Mouse (Mus musculus) liver, postnatal 0 days (tissue): Measurements from ENCODE around the gene H1foo. TPM values are rescaled to one million over a fixed set of nuclear protein-coding genes. Genes with fewer than 3 reads are reported as not detected.

ENCODE experiments used
- ATAC-seq: fragments of 200-750 bp; cut with Nextera tagmentation; 2 replicates; pipeline ENCODE4 v1.8.0; 2017; ENCODE audit warnings: mild to moderate bottlenecking, moderate library complexity
- DNase-seq: peaks from one replicate; pipeline ENCODE4 v3.0.0-alpha.2; 2016
- H3K27ac ChIP-seq: fragments of 300-500 bp; sonication (generic); 2 replicates; pipeline ENCODE4 v1.5.1; 2014; ENCODE audit warnings: antibody characterized with exemption, moderate library complexity, mild to moderate bottlenecking, low read depth
- H3K27me3 ChIP-seq: fragments of 300-500 bp; sonication (generic); 2 replicates; pipeline ENCODE4 v1.6.1; 2014; ENCODE audit warnings: low read length, control low read depth, mixed read lengths; ENCODE audit not compliant: insufficient read depth
- H3K36me3 ChIP-seq: fragments of 300-500 bp; sonication (generic); replicated peaks from 2 replicates; pipeline ENCODE4 v1.6.1; 2014; ENCODE audit warnings: mild to moderate bottlenecking, control low read depth, low read length, moderate library complexity, mixed read lengths; ENCODE audit not compliant: insufficient read depth
- H3K4me1 ChIP-seq: fragments of 300-500 bp; sonication (generic); 2 replicates; pipeline ENCODE4 v1.6.1; 2014; ENCODE audit warnings: antibody characterized with exemption, mild to moderate bottlenecking, control low read depth; ENCODE audit not compliant: insufficient read depth
- H3K4me2 ChIP-seq: fragments of 300-500 bp; sonication (generic); 2 replicates; pipeline ENCODE4 v1.6.1; 2014; ENCODE audit warnings: low read depth, mild to moderate bottlenecking, low read length, moderate library complexity, mixed read lengths
- H3K4me3 ChIP-seq: fragments of 300-500 bp; sonication (generic); 2 replicates; pipeline ENCODE4 v1.5.1; 2014; ENCODE audit warnings: low read depth, low read length
- H3K9ac ChIP-seq: fragments of 300-500 bp; sonication (generic); replicated peaks from 2 replicates; pipeline ENCODE4 v1.6.1; 2014; ENCODE audit warnings: mild to moderate bottlenecking, moderate library complexity
- H3K9me3 ChIP-seq: fragments of 300-500 bp; sonication (generic); 2 replicates; pipeline ENCODE4 v1.6.1; 2016; ENCODE audit warnings: mild to moderate bottlenecking, control low read depth, low read length, mixed read lengths
- CTCF ChIP-seq: sonication (generic); IDR thresholded peaks from 2 replicates; pipeline ENCODE4 v1.5.1; 2016; ENCODE audit warnings: antibody characterized with exemption, low read depth
- EP300 ChIP-seq: IDR thresholded peaks from 2 replicates; pipeline ENCODE4 v1.6.1; 2016; ENCODE audit warnings: antibody characterized with exemption, low read depth, mild to moderate bottlenecking
- WGBS: fragments of 180-500 bp; shearing (Covaris S2); extraction: QIAGEN DNeasy Blood & Tissue Kit; methylation state at CpG from one replicate; pipeline ENCODE4 v1.1.7; 2014; ENCODE audit not compliant: insufficient replicate concordance; 5-methylcytosine and 5-hydroxymethylcytosine counted together
- polyA plus RNA-seq: library from polyadenylated mRNA; unstranded; fragments of >200 nt; fragmentation: Nextera tagmentation; extraction: Ambion mirVana; gene quantifications from 2 replicates; pipeline ENCODE4 v1.2.1, GENCODE M21; 2015

H1foo gene
- polyA plus RNA-seq: not detected in 2 replicates

DNA sequence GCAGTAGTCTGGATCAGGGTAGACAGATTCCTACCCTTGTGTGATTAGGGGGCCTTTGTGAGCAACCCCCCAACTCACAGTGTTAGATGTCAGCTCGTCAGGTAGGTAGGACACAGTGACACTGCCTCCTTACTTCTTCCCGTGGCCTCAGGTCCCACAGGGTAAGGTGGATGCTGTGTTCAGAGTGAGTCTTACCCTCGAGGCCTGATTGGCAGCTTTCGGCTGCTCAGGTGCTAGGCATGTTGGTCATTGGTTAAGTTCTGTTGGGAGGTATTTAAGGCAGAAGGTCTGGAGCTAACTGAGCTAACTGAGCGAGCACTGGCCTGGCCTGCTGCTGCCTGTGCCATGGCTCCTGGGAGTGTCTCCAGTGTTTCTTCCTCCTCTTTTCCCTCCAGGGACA, at the start of gene H1foo:
TSS of gene H1foo (plus strand) at position 301 of the 400 bp plus-strand sequence.
- Histone ChIP-seq H3K4me3 (no peak within 1 kb of the TSS), H3K27ac (no peak within 1 kb of the TSS), H3K4me2 (no peak within 1 kb of the TSS), H3K36me3 (no peaks in the 10 kb centered on the region), H3K27me3 (no peaks in the 10 kb centered on the region), H3K9ac (no peak within 1 kb of the TSS), H3K9me3 (no peaks in the 10 kb centered on the region), H3K4me1 (peaks cover 10% of the 10 kb centered on the region)
- ATAC-seq (no peak), DNase-seq (no peak)
- no peak for TF ChIP-seq CTCF
- TF ChIP-seq EP300: no peak
- WGBS: 70% methylated on average over 5 of the region's 5 CpGs

DNA sequence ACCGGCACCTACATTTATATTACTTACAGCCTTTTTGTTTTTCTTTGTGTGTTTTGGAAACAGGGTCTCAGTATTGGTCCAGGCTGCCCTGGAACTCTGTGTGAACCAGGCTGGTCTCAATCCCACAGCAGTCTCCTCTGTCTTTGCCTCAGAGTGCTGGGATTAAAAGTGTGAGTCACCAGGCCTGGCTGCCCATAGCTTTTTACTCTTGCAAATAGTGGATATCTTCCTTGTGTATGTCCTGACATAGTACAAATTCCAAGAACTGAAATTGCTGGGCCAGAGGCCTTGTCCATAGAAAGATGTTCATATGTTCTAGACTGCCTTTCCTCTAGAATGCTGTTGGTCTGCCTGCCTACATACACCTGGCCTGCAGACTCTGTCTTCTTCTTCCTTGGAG, 48.4 kb upstream of the H1foo start:
- no peaks in the 10 kb centered on the region for H3K36me3 ChIP-seq
- no peak for ATAC-seq
- no peak overlapping the region for H3K4me3 ChIP-seq
- H3K4me2 ChIP-seq: no peak overlapping the region
- H3K9ac ChIP-seq: no peak overlapping the region
- no peak for TF ChIP-seq EP300
- TF ChIP-seq CTCF: no peak
- peaks cover 4% of the 10 kb centered on the region; the same call in 1 of the 2 replicates for H3K4me1 ChIP-seq
- no peak overlapping the region for H3K27ac ChIP-seq
- H3K9me3 ChIP-seq: no peaks in the 10 kb centered on the region
- no peaks in the 10 kb centered on the region for H3K27me3 ChIP-seq
- DNase-seq: no peak
- WGBS: 85% methylated on average over 1 of the region's 1 CpGs

DNA sequence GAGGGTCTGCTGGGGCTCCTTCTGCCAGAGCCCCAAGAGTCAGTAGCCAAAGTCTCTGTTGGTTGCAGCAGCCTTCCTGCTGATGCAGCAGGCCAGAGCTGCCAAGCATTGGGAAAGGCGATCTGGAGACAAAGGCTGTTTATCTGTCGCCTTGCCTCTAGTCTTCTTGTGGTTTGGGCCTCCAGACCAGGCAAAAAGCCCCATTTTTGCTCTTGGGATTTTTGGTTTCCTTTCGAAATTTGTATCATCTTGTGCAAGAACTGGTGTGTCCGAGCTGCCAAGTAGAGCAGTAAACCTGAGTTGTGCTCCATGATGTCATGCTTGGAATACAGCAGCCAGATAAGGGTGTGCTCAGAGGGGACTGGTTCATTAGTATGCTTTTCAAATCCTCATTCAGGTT, 47.6 kb upstream of the H1foo start:
- no peaks in the 10 kb centered on the region for H3K27me3 ChIP-seq
- H3K27ac ChIP-seq: no peak overlapping the region
- H3K4me1 ChIP-seq: peaks cover 6% of the 10 kb centered on the region
- ATAC-seq (no peak), DNase-seq (no peak)
- no peak for TF ChIP-seq CTCF
- no peak for TF ChIP-seq EP300
- no peaks in the 10 kb centered on the region for H3K36me3 ChIP-seq
- no peaks in the 10 kb centered on the region for H3K9me3 ChIP-seq
- H3K4me3 ChIP-seq: no peak overlapping the region
- H3K4me2 ChIP-seq: no peak overlapping the region
- 33% methylated on average over 4 of the region's 4 CpGs for WGBS
- no peak overlapping the region for H3K9ac ChIP-seq

DNA sequence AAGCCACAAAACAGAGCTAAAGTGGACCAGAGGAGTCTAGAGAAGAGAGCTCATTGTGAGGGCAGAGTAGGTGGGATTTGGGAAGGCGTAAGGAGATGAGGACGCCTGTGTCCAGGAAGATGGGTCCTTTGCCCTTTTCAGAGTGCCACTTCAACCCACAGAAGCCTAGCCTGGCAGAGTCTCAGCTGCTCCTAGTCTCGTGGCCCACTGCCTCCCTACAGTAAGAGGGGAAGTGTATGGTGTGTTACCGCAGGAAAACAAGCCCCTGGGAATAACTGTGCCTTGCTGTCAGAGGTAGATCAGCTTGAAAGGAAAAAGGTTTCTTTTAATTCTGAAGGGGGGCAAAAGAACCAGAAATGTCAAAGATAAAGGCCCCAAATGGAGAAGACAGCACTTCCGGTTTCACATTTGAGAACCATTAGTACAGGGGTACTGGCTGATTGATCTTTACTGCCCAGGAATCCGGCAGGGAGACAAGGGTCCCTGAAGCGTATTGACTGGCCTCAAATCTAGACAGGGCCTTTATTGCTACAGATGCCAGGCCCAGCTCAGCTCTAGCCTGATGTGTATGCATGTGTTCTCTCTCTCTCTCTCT, 46.7 kb upstream of the H1foo start:
- H3K36me3 ChIP-seq: no peaks in the 10 kb centered on the region
- WGBS: 67% methylated on average over 7 of the region's 7 CpGs
- H3K4me2 ChIP-seq: no peak overlapping the region
- DNase-seq (no peak), ATAC-seq (no peak)
- peaks cover 6% of the 10 kb centered on the region for H3K4me1 ChIP-seq
- no peak for TF ChIP-seq EP300
- no peak for TF ChIP-seq CTCF
- no peak overlapping the region for H3K4me3 ChIP-seq
- no peaks in the 10 kb centered on the region for H3K27me3 ChIP-seq
- H3K9me3 ChIP-seq: no peaks in the 10 kb centered on the region
- H3K27ac ChIP-seq: no peak overlapping the region
- no peak overlapping the region for H3K9ac ChIP-seq

DNA sequence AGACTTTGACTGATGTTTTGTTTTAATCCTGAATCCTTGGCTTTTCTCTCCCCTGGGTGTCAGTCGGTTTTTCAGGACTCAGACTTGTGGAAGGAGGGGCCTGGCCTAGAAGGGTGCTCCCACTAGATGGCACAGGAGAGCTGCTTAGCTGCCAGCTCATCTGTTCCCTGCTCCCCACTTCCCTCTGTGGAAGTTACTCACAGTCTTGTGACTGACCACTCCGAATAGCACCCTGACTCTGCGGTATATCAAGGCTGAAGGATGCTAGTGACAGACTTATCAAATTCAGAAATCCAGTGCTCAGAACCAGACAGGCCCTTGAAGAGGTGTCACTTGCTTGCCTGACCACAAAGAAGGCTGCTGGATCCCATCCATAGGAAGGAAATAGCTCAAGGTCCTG, 43.7 kb upstream of the H1foo start:
- peak; percentile 89 for TF ChIP-seq CTCF
- TF ChIP-seq EP300: no peak
- ATAC-seq: peak; percentile 61

DNA sequence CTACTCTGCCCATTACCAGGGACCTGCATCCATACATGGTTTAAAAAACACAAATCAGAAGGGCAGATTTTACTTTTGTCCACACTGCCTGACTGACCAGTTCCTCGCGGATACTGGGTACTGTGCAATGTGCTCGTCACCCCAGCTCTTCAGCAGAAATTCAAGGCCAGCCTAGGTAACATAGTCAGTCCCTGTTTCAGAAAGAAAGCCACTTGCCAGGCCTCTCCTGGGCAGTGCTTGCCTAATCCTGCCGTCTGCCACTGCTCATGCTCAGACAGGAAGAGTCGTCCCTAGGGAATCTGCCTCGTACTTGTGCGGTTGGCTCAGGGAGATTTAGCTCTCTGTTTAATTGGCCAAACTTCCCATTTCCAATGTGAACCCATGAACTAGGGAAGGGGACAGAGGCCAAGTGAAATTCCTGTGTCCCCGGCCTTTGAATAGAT, 43.2 kb upstream of the H1foo start:
- 70% methylated on average over 8 of the region's 8 CpGs for WGBS
- no peaks in the 10 kb centered on the region for H3K36me3 ChIP-seq
- no peak overlapping the region for H3K9ac ChIP-seq
- peaks cover 6% of the 10 kb centered on the region for H3K4me1 ChIP-seq
- no peak overlapping the region for H3K4me3 ChIP-seq
- H3K27ac ChIP-seq: peak overlapping the region; percentile 2; the same call in 1 of the 2 replicates
- DNase-seq (no peak), ATAC-seq (peak; percentile 13; the same call in 1 of the 2 replicates)
- no peak overlapping the region for H3K4me2 ChIP-seq
- H3K27me3 ChIP-seq: no peaks in the 10 kb centered on the region
- TF ChIP-seq EP300 (no peak), CTCF (no peak)
- no peaks in the 10 kb centered on the region for H3K9me3 ChIP-seq

More for the DNA sequence above, 43.7 kb upstream of the H1foo start:
- Histone ChIP-seq H3K9ac (no peak overlapping the region), H3K27ac (peak overlapping the region; percentile 2; the same call in 1 of the 2 replicates), H3K4me1 (peaks cover 6% of the 10 kb centered on the region), H3K9me3 (no peaks in the 10 kb centered on the region), H3K27me3 (no peaks in the 10 kb centered on the region), H3K4me3 (no peak overlapping the region), H3K36me3 (no peaks in the 10 kb centered on the region), H3K4me2 (no peak overlapping the region)
- 11% methylated on average over 3 of the region's 3 CpGs for WGBS
- DNase-seq: peak; percentile 70
